Mouse (Mus musculus) stomach, postnatal 0 days (tissue): ENCODE measurements around the gene Osbpl6. TPM values are rescaled to one million over a fixed set of nuclear protein-coding genes. Genes with fewer than 3 reads are reported as not detected.

Source experiments
- ATAC-seq: fragments of 200-750 bp; cut with Nextera tagmentation; 2 replicates; pipeline ENCODE4 v1.8.0; 2017; ENCODE audit not compliant: low FRiP score, low TSS enrichment
- DNase-seq: peaks from one replicate; pipeline ENCODE4 v3.0.0-alpha.2; 2016; ENCODE audit warnings: low spot score
- H3K27ac ChIP-seq: fragments of 300-500 bp; sonication (generic); replicated peaks from 2 replicates; pipeline ENCODE4 v1.5.1; 2014; ENCODE audit warnings: mild to moderate bottlenecking, control low read depth
- H3K27me3 ChIP-seq: fragments of 300-500 bp; sonication (generic); 2 replicates; pipeline ENCODE4 v1.6.1; 2014; ENCODE audit warnings: low read length; ENCODE audit not compliant: control insufficient read depth, insufficient read depth
- H3K36me3 ChIP-seq: fragments of 300-500 bp; sonication (generic); 2 replicates; pipeline ENCODE4 v1.6.1; 2014; ENCODE audit warnings: low read length, mixed read lengths; ENCODE audit not compliant: control insufficient read depth, insufficient read depth
- H3K4me1 ChIP-seq: fragments of 300-500 bp; sonication (generic); replicated peaks from 2 replicates; pipeline ENCODE4 v1.6.1; 2014; ENCODE audit warnings: antibody characterized with exemption; ENCODE audit not compliant: control insufficient read depth, insufficient read depth
- H3K4me2 ChIP-seq: fragments of 300-500 bp; sonication (generic); replicated peaks from 2 replicates; pipeline ENCODE4 v1.6.1; 2014; ENCODE audit warnings: low read depth, mild to moderate bottlenecking, control low read depth, moderate library complexity
- H3K4me3 ChIP-seq: fragments of 300-500 bp; sonication (generic); 2 replicates; pipeline ENCODE4 v1.5.1; 2014; ENCODE audit warnings: low read depth, low read length, control low read depth
- H3K9ac ChIP-seq: fragments of 300-500 bp; sonication (generic); 2 replicates; pipeline ENCODE4 v1.6.1; 2014; ENCODE audit warnings: mild to moderate bottlenecking, low read length, control low read depth, mixed read lengths
- H3K9me3 ChIP-seq: fragments of 300-500 bp; sonication (generic); 2 replicates; pipeline ENCODE4 v1.6.1; 2016; ENCODE audit warnings: low read length; ENCODE audit not compliant: control insufficient read depth
- CTCF ChIP-seq: IDR thresholded peaks from 2 replicates; pipeline ENCODE4 v1.5.1; 2016; ENCODE audit warnings: antibody characterized with exemption, low read depth, mild to moderate bottlenecking, moderate library complexity
- EP300 ChIP-seq: optimal IDR thresholded peaks from 2 replicates; pipeline ENCODE3; 2016; ENCODE audit warnings: antibody characterized with exemption
- WGBS: fragments of 180-500 bp; shearing (Covaris S2); extraction: QIAGEN DNeasy Blood & Tissue Kit; methylation state at CpG from one replicate; pipeline ENCODE4 v1.1.7; 2014; 5-methylcytosine and 5-hydroxymethylcytosine counted together
- polyA plus RNA-seq: library from polyadenylated mRNA; unstranded; fragments of >200 nt; fragmentation: Nextera tagmentation; extraction: Ambion mirVana; gene quantifications from 2 replicates; pipeline ENCODE4 v1.2.1, GENCODE M21; 2015

Gene Osbpl6
- polyA plus RNA-seq, 1 experiment from 2014 or later = 4.7 TPM

GRCm38 (mm10) chr2:76368861-76369660, 37.2 kb upstream of the Osbpl6 start:
- Histone ChIP-seq H3K4me2 (no peak overlapping the region), H3K9ac (no peak overlapping the region), H3K27ac (no peak overlapping the region), H3K36me3 (peaks cover 6% of the 10 kb centered on the region; the same call in 1 of the 2 replicates), H3K9me3 (no peaks in the 10 kb centered on the region), H3K4me3 (no peak overlapping the region), H3K27me3 (no peaks in the 10 kb centered on the region), H3K4me1 (peaks cover 2% of the 10 kb centered on the region; the same call in 1 of the 2 replicates)
- no peak for DNase-seq
- ATAC-seq = no peak
- 70% methylated on average over 13 of the region's 13 CpGs for WGBS
- TF ChIP-seq CTCF (no peak), EP300 (no peak)

- under 1% methylated on average over 61 of the region's 61 CpGs for WGBS
- H3K4me1 ChIP-seq = peaks cover 2% of the 10 kb centered on the region; the same call in 1 of the 2 replicates
These were observed 36.3 kb upstream of the Osbpl6 start, which contains the start of gene Rbm45 for GRCm38 (mm10) chr2:76369821-76370655. Gene Rbm45 (plus strand): TSS chr2:76369984.

GRCm38 (mm10) chr2:76370656-76370922, 35.7 kb upstream of the Osbpl6 start:
- peak overlapping the region; percentile 70 for H3K9ac ChIP-seq
- no peak for TF ChIP-seq EP300
- no peak for TF ChIP-seq CTCF
- H3K4me1 ChIP-seq = peaks cover 2% of the 10 kb centered on the region; the same call in 1 of the 2 replicates
- H3K4me3 ChIP-seq = peak overlapping the region; percentile 70
- no peaks in the 10 kb centered on the region for H3K9me3 ChIP-seq
- no peak for DNase-seq
- no peak overlapping the region for H3K27ac ChIP-seq
- peak overlapping the region; percentile 96 for H3K4me2 ChIP-seq
- no peaks in the 10 kb centered on the region for H3K27me3 ChIP-seq
- H3K36me3 ChIP-seq = peaks cover 9% of the 10 kb centered on the region; the same call in 1 of the 2 replicates
- WGBS = 3% methylated on average over 7 of the region's 7 CpGs
- ATAC-seq = no peak

More at GRCm38 (mm10) chr2:76369821-76370655, 36.3 kb upstream of the Osbpl6 start, which contains the start of gene Rbm45:
- DNase-seq (peak; percentile 92), ATAC-seq (peak; percentile 94)
- peaks cover 9% of the 10 kb centered on the region; the same call in 1 of the 2 replicates for H3K36me3 ChIP-seq
- peak; percentile 89 for TF ChIP-seq CTCF
- no peak for TF ChIP-seq EP300
- peak within 1 kb of the TSS; percentile 70 for H3K4me3 ChIP-seq
- no peaks in the 10 kb centered on the region for H3K9me3 ChIP-seq
- H3K4me2 ChIP-seq = peak within 1 kb of the TSS; percentile 96
- peak within 1 kb of the TSS; percentile 42 for H3K27ac ChIP-seq
- H3K9ac ChIP-seq = peak within 1 kb of the TSS; percentile 70
- no peaks in the 10 kb centered on the region for H3K27me3 ChIP-seq

- Histone ChIP-seq H3K4me2 (no peak overlapping the region), H3K4me3 (no peak overlapping the region), H3K9ac (no peak overlapping the region), H3K36me3 (peaks cover 11% of the 10 kb centered on the region; the same call in 1 of the 2 replicates), H3K9me3 (no peaks in the 10 kb centered on the region), H3K4me1 (peaks cover 2% of the 10 kb centered on the region; the same call in 1 of the 2 replicates), H3K27ac (no peak overlapping the region), H3K27me3 (no peaks in the 10 kb centered on the region)
- no peak for ATAC-seq
- TF ChIP-seq CTCF (no peak), EP300 (no peak)
- peak; percentile 22 for DNase-seq
- 63% methylated on average over 4 of the region's 4 CpGs for WGBS
These were observed 34.1 kb upstream of the Osbpl6 start for GRCm38 (mm10) chr2:76372244-76372643.

GRCm38 (mm10) chr2:76374544-76375206, 31.6 kb upstream of the Osbpl6 start:
- Histone ChIP-seq H3K9ac (no peak overlapping the region), H3K4me2 (no peak overlapping the region), H3K9me3 (no peaks in the 10 kb centered on the region), H3K4me1 (peaks cover 2% of the 10 kb centered on the region; the same call in 1 of the 2 replicates), H3K27me3 (no peaks in the 10 kb centered on the region), H3K27ac (no peak overlapping the region), H3K36me3 (peaks cover 22% of the 10 kb centered on the region), H3K4me3 (no peak overlapping the region)
- TF ChIP-seq EP300 (no peak), CTCF (no peak)
- ATAC-seq (no peak), DNase-seq (no peak)
- 88% methylated on average over 6 of the region's 6 CpGs for WGBS
